Mouse (Mus musculus): ENCODE results near the gene Samd15.
A peak's percentile ranks its signal among the peaks of the same experiment; 100 is the strongest.
"Not testable (repeated sequence)": the region's sequence is repeated elsewhere in the genome, so short reads cannot be mapped to it uniquely, and the experiment has no call there.

Samd15 gene

GRCm38 (mm10) chr12:87199206-87199972, at the start of gene Samd15:
Gene Samd15 (plus strand): TSS chr12:87199723.
- peak in 1 of 2 experiments; percentile 36 for DNase-seq

DNA sequence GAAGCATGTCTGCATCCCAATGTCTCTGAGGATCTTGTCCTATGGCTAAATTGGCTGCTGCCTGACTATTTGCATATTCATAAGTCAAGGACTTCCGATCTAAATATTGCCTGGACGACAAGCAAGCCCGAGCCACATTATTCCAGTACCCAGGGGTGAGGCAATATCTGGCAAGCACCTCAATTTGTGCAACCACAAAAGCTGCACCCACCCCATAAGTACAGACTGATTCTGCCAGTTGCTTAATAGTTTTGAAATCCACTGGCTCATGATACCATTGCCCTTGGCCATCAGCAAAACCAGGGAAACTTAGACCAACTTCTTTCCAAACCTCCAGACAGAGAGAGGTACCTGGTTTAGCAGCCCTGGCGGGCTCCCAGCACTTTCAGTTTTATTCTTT, 45.1 kb upstream of the Samd15 start:
- DNase-seq, result not testable (repeated sequence)

GRCm38 (mm10) chr12:87157361-87157760, 42.2 kb upstream of the Samd15 start:
- DNase-seq, result no peak

DNA sequence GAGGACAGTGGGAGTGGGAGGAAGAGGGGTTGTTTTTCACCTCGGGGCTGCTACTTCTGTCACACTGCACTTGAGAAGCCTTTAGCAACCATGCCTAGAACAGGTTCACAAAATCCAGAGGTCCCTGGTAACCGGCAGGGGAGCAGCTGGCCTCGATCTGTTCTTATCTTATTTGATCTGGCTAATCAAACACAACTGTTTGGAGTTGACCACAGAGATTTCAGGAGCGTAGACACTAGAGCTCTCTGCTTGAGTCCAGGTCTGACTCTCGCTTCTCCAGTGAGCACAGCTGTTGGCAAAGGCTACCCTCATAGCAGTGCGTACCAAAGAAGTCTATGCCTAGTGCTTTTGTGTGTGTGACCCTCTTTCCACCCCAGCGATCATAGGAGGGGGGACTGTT, 41.4 kb upstream of the Samd15 start:
- DNase-seq, result no peak

- DNase-seq, result no peak
These were observed 39.2 kb upstream of the Samd15 start for GRCm38 (mm10) chr12:87160310-87160709.

DNA sequence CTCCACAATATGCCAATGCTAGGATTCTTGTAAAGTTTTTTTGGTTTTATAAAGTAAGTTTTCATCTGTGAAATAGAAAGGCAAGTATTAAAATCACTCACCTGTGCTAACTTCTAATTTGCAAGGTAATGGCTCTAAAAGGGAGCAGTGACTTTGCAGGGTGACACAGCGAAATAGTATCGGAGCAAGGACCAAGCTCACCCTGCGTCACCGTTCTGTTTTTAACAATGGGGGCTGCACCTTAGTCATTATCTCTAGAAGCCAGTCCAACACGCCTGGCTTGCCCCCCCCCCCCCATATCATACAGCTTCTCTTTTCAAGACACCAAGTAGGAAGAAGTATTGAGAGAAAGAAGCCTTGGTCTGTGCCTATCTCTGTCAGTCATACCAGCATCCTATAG, 38.7 kb upstream of the Samd15 start:
- DNase-seq, result no peak

DNA sequence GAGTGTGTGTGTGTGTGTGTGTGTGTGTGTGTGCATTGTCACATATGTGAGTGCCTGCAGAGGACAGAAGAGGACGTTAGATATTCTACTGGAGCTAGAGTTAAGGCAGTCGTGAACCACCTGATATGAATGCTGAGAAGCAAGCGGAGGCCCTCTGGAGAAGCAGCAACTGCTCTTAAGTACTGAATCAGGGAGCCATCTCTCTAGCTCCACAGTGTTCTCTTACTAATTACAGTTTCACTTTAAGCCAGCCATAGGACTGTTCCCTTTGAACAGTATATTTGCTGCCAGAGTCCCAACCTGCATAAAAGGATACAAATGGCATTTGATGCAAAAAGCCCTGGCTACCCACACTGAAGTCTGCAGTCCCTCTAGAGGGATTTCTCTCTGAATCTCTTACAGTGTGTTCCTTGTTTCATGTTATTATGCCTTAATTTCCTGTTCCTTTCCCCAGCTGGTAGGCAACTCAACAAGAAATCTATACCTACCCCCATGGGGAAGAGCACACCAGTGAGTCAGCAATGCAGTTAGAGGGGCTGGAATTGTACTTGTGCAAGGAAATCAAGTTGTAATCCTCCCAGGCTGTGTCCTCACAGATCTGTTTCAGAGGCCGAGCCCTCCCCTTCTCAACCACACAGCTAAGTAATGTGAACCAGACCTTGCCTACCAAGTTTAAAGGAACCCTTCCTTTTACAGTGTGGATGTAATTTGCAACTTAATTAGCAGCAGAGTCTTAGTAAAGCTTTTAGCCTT, 24.2 kb upstream of the Samd15 start:
- no peak for DNase-seq

DNA sequence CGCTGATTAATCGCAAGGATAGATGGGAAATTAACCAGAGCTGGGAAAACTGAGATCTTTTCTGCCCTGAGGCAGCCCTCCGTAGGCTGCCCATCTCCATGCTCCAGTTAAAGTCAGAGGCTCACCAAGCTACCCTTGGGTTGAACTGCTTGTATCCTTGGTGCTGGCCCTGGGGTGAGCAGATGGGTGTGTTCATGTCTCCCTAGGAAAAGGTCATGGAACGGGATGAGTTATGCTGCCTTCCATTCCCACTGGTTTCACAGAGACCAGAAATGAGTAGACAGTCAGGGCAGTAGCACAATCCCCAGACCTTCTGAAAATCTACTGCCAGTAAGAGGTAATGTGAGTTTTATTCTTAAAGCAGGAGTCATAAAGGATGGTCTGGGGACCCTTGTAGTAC, 21.9 kb upstream of the Samd15 start:
- no peak for DNase-seq

DNA sequence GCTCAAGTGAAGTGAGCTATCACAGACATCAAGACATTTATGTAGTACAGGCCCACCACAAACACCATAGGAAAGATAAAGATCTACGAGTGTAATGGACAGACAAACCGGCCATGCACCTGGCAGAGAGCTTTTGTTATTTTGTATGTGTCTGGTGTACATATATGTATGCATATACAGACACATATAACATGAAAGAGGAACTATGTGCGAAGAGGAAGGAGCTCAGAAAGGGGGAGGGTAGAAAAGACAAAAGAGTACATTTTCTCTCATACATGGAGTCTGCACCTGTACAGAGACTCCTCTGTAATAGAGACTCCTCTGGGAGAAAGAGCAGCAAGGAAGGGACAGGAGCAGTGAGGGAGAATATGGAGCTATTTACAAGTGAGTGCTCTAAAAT, 6.5 kb upstream of the Samd15 start:
- no peak for DNase-seq

DNA sequence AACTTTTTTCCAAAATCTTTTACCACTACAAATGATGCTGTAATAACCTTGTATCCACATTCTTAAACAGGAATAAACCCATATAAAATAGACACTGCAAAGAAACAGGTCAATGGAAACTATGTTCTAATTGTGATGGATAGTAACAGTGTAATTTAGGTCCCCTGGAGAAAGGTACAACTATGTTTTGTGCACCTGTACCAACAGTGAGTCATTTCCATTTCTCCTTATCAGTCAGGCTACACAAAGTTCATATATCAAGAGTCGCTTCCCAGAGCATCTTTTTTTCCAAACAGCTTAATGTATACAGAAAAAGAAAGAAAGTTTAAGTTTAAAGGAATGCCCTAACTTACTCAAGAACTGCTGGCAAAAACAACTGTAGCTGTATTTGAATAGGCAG, 4.5 kb upstream of the Samd15 start:
- no peak for DNase-seq

GRCm38 (mm10) chr12:87196310-87196709, 3.2 kb upstream of the Samd15 start:
- no peak for DNase-seq

DNA sequence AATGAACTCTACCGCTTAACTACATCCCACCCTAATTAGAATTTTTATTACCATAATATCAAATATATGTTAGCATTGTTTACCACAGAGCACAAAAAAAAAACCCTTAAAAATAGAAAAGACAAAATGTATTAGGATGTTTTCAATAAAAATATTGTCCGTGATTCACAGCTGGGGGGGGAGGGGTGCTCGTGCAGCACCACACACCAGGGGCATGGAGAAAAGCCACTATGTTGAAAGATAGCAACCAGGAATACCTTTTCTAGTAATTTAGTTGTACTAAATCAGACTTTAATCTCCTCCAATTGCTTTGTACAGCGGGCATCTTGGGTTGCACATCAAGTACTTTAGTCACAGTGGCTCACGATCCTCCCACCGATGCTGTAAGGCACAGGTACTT, 731 bp upstream of the Samd15 start:
- DNase-seq, result no peak

DNA sequence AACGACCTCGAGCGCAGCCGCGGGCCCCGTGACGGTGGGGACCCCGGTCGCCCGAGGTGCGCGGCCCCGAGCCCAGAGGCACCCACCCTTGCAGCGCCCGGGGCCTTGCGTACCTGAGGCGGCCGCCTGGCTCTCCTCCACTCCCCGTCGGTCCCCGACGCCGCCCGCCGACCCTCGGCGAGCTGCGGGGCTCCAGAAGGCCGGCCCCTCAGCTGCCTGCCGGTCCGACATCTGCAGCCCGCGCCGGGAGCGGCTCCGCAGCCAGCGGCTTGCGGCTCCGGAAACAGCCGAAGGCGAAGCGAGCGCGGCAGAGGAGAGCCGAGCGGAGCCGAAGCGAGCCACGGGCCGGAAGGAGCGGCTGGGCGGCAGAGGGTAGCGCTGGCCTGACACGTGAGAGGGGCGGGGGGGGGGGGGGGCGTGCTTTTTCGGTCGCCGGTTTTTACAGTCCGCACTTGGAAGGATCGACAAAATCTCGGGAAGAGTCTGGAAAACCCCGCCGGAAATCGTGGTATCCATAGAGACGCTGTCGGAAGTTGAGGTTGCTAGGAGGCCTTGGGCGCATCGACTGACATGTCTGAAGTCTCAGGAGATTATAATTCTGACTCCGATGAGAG, 557 bp downstream of the Samd15 start, which contains the start of gene Tmed8:
Tmed8 (minus strand) TSS at position 482 of the 614 bp plus-strand sequence.
- DNase-seq, result peak; percentile 71 to 81

DNA sequence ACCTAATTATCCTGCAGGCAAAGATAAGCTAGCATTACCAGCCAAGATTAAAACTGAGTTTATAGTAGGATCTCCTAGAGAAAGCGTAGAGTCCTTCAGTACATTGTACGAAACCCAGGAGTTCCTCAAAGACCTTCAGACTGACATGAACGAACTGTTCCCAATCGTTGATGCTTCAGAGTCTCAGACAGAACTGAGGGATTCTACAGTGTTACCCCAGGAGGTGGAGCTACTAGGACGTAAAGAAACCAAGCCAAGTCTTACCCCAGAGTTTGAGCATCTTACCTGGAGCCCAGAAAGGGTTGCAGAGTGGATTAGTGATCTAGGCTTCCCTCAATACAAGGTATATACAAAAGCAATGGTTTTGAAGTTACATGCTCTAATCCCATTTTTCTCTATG, 2.2 kb downstream of the Samd15 start:
- DNase-seq, result no peak

DNA sequence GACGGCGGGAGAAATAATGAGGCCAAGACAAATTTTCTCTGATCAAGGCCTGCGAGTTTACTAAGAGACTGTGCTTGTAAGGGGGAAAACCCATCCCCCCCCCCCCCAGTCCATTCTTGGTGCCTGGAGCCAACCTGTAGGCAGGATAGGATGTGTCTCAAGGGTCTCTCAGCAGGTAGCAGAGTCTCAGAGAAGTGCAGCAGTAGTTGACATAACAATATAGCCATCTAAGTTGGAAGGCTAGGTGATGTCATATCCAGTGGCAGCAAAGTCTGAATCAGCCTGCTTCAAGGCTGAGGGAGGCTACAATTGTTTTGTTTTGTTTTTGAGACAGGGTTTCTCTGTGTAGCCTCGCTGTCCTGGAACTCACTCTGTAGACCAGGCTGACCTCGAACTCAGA, 6.3 kb downstream of the Samd15 start:
- DNase-seq, result not testable (repeated sequence)

GRCm38 (mm10) chr12:87212844-87213606, 13.5 kb downstream of the Samd15 start:
- DNase-seq, result no peak

GRCm38 (mm10) chr12:87216053-87216452, 16.5 kb downstream of the Samd15 start:
- DNase-seq, result no peak

DNA sequence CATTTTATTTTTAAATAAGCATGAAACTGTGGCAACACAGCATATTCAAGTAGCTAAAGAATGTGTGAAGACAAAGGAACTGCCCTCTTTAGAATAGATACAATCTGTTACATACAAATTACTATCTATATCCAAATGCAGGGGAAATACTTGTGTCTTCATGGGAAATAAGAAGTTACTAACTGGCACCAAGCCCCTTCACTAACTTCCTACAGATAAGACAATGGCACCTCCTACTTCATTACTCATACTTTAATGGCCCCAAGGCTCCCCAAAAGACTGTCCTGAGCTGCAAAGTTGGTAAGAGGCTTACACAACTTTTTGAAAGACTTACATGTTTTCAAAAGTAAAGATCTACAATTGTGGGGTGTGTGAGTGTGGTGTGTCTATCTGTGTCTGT, 18.1 kb downstream of the Samd15 start:
- DNase-seq, result no peak

GRCm38 (mm10) chr12:87219362-87219761, 19.8 kb downstream of the Samd15 start:
- peak in 1 of 2 experiments; percentile 10 for DNase-seq

DNA sequence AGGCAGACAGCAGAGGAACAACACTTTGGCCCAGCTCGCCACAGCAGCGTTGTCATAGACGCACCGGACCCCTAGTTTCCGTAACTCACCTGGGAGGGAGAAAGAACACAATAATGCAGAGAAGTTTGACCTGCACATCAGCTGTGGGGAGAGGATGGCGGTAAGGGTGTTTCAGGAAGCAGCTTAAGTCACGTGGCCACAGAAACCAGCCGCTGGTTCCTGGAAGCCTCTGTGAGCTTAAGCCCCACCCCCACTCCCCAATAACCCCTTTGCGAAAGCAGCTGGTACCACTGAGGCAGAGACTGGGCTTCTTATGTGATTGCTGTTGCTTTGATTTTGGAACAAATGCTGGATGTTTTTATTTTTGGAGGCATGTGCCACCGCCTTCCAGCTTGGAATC, 25.4 kb downstream of the Samd15 start:
- no peak for DNase-seq

GRCm38 (mm10) chr12:87226801-87227200, 27.3 kb downstream of the Samd15 start:
- DNase-seq, result no peak

GRCm38 (mm10) chr12:87229633-87230032, 30.1 kb downstream of the Samd15 start:
- no peak for DNase-seq

GRCm38 (mm10) chr12:87230379-87230895, 30.9 kb downstream of the Samd15 start:
- no peak for DNase-seq

All from cerebellum, postnatal 36 days (tissue).